Mouse (Mus musculus) frontal cortex, postnatal 14 days (tissue): ENCODE measurements around the gene Glud1.

Experiments used
- DNase-seq, 2 experiments: peaks; one replicate each; pipeline ENCODE4 v3.0.0; 2022; ENCODE audit warnings: low spot score in 2 of 2

Gene Glud1

DNA sequence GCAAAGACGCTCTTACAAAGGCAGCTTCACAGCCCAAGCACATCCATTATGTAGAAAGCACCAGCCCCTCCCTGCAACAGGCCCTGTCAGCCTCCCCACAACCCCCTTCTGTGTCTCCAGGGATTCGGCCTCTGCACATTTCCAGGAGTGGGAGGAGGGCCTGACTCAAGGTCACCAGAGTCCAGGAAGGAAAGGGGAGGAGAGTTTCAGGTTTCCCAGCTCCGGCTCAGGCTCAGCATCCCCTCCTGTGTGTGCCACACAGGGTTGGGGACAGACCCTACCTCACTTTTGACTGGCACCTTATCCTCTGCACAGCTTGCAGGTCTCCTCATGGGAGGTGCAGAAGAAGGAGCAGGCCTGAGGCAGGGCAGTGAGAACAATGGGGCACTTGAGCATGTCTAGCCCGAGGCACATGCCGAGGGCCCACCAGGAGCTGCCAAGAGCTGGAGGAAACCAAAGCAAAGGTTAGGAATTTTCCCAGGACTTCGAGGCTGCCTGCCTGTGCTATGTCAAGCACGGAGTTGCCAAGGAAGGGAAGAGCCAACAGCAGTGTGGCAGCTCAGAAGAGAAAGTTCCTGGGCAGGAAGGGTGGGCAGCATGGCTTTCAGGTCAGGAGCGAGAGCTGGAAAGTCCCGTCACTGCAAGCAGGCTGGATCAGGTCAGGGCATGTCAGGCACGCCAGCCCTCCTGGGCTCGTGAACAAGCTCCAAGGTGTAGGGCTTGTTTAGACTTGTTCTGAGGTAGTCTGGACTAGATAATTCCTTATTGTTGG lies 68.2 kb downstream of the Glud1 start:
- no peak for DNase-seq

DNA sequence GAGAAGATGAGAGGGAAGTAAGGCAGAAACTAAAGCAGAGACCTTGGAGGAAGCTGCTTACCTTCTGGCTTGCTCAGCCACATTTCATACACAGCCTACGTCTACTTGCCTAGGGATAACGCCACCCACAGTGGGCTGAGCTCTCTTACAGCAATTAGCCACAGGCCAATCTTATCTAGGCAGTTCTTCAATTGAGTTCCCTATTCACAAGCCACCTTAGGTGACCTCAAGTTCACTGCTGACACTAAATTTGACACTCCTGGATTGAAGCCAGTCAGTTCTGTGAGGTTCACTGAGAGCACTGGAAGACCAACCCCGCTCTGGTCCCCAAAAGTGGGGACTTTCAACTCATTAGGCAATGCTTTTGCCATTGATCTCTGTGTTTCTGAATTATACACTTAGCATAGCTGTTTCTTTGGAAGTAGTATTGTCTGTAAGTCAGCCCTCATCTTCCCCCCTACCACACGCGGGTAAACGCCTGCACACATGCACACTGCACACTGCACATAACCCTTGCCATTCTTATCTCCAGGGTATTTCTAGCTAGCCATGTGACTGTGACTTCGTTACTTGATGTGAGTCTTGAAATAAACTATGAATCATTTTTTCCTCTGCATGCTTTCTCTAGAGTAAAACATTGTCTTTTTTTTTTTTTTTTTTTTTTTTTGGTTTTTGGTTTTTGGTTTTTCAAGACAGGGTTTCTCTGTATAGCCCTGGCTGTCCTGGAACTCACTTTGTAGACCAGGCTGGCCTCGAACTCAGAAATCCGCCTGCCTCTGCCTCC lies 72.6 kb downstream of the Glud1 start:
- no peak for DNase-seq

DNA sequence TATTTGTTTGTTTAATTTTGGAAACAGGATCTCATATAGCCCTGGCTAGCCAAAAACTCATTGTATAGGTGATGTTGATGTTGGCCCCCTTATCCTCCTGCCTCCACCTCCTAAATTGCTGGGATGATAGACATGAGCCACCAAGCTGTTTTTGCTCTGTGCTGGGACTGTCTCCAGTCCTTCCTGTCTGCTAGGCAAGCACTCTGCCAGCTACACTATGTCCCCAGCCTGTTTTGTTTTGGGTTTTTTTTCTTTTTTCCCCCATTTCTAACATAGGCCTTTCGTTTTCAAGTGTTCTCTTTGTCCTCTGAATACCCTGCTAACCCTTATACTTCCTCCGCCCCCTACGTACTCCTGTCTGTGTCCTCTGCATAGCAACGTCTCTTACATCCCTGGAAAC lies 82.8 kb downstream of the Glud1 start:
- DNase-seq: no peak
